Mouse (Mus musculus) forebrain, embryonic 15.5 days (tissue): Measurements from ENCODE around the gene Hpf1. TPM values are rescaled to one million over a fixed set of nuclear protein-coding genes. Genes with fewer than 3 reads are reported as not detected.

Experiments
- ATAC-seq: fragments of 200-750 bp; cut with Nextera tagmentation; replicated peaks from 2 replicates; pipeline ENCODE4 v1.8.0; 2017; ENCODE audit warnings: mild to moderate bottlenecking, moderate TSS enrichment, moderate library complexity
- H3K27ac ChIP-seq: fragments of 300-500 bp; sonication (generic); replicated peaks from 2 replicates; pipeline ENCODE4 v1.5.1; 2015; ENCODE audit warnings: mild to moderate bottlenecking, inconsistent platforms
- H3K27me3 ChIP-seq: fragments of 300-500 bp; sonication (generic); 2 replicates; pipeline ENCODE4 v1.6.1; 2015; ENCODE audit warnings: inconsistent platforms
- H3K36me3 ChIP-seq: fragments of 300-500 bp; sonication (generic); 2 replicates; pipeline ENCODE4 v1.6.1; 2015; ENCODE audit warnings: mild to moderate bottlenecking, inconsistent platforms
- H3K4me1 ChIP-seq: fragments of 300-500 bp; sonication (generic); 2 replicates; pipeline ENCODE4 v1.6.1; 2015; ENCODE audit warnings: inconsistent platforms
- H3K4me2 ChIP-seq: fragments of 300-500 bp; sonication (generic); replicated peaks from 2 replicates; pipeline ENCODE4 v1.6.1; 2015; ENCODE audit warnings: mild to moderate bottlenecking, inconsistent platforms
- H3K4me3 ChIP-seq: fragments of 300-500 bp; sonication (generic); 2 replicates; pipeline ENCODE4 v1.5.1; 2015; ENCODE audit warnings: mild to moderate bottlenecking, inconsistent platforms
- H3K9ac ChIP-seq: fragments of 300-500 bp; sonication (generic); replicated peaks from 2 replicates; pipeline ENCODE4 v1.6.1; 2015; ENCODE audit warnings: mild to moderate bottlenecking, inconsistent platforms
- H3K9me3 ChIP-seq: fragments of 300-500 bp; sonication (generic); 2 replicates; pipeline ENCODE4 v1.6.1; 2016; ENCODE audit warnings: inconsistent platforms
- WGBS: fragments of 180-500 bp; shearing (Covaris S2); methylation state at CpG from one replicate; pipeline ENCODE4 v1.1.7; 2015; ENCODE audit warnings: mixed read lengths; 5-methylcytosine and 5-hydroxymethylcytosine counted together
- polyA plus RNA-seq: library from polyadenylated mRNA; unstranded; fragments of >200 nt; fragmentation: Nextera tagmentation; extraction: Ambion mirVana; gene quantifications from 2 replicates; pipeline ENCODE4 v1.2.1, GENCODE M21; 2015

Hpf1 gene
- polyA plus RNA-seq, 1 experiment from 2014 or later = 105 TPM

GRCm38 (mm10) chr8:60919069-60919468, 28.9 kb downstream of the Hpf1 start:
- Histone ChIP-seq H3K27ac (no peak overlapping the region), H3K27me3 (no peaks in the 10 kb centered on the region), H3K36me3 (peaks cover 11% of the 10 kb centered on the region; the same call in 1 of the 2 replicates), H3K4me1 (no peaks in the 10 kb centered on the region), H3K4me3 (no peak overlapping the region), H3K9me3 (no peaks in the 10 kb centered on the region), H3K9ac (no peak overlapping the region), H3K4me2 (no peak overlapping the region)
- WGBS = 84% methylated on average over 3 of the region's 3 CpGs
- no peak for ATAC-seq

- Histone ChIP-seq H3K4me1 (no peaks in the 10 kb centered on the region), H3K9ac (no peak overlapping the region), H3K9me3 (no peaks in the 10 kb centered on the region), H3K4me2 (no peak overlapping the region), H3K27me3 (no peaks in the 10 kb centered on the region), H3K36me3 (peaks cover 11% of the 10 kb centered on the region; the same call in 1 of the 2 replicates), H3K4me3 (no peak overlapping the region), H3K27ac (no peak overlapping the region)
- 86% methylated on average over 4 of the region's 4 CpGs for WGBS
- ATAC-seq = no peak
These were observed 30.0 kb downstream of the Hpf1 start for GRCm38 (mm10) chr8:60920176-60920575.

GRCm38 (mm10) chr8:60933617-60934016, 43.4 kb downstream of the Hpf1 start:
- no peak for ATAC-seq

GRCm38 (mm10) chr8:60938717-60939424, 48.7 kb downstream of the Hpf1 start:
- Histone ChIP-seq H3K4me1 (no peaks in the 10 kb centered on the region), H3K4me2 (no peak overlapping the region), H3K27ac (no peak overlapping the region), H3K4me3 (no peak overlapping the region), H3K9ac (no peak overlapping the region), H3K36me3 (peaks cover 14% of the 10 kb centered on the region), H3K27me3 (no peaks in the 10 kb centered on the region), H3K9me3 (no peaks in the 10 kb centered on the region)
- no peak for ATAC-seq
- 17% methylated on average over 3 of the region's 3 CpGs for WGBS

More at GRCm38 (mm10) chr8:60933617-60934016, 43.4 kb downstream of the Hpf1 start:
- H3K4me2 ChIP-seq = no peak overlapping the region
- no peaks in the 10 kb centered on the region for H3K4me1 ChIP-seq
- no peak overlapping the region for H3K9ac ChIP-seq
- H3K9me3 ChIP-seq = no peaks in the 10 kb centered on the region
- H3K36me3 ChIP-seq = peaks cover 16% of the 10 kb centered on the region
- H3K4me3 ChIP-seq = no peak overlapping the region
- no peak overlapping the region for H3K27ac ChIP-seq
- no peaks in the 10 kb centered on the region for H3K27me3 ChIP-seq

GRCm38 (mm10) chr8:60942867-60943266, 52.6 kb downstream of the Hpf1 start:
- 97% methylated on average over 2 of the region's 2 CpGs for WGBS
- H3K4me1 ChIP-seq = no peaks in the 10 kb centered on the region
- H3K36me3 ChIP-seq = no peaks in the 10 kb centered on the region
- H3K9me3 ChIP-seq = no peaks in the 10 kb centered on the region
- no peak for ATAC-seq
- H3K4me3 ChIP-seq = no peak overlapping the region
- no peaks in the 10 kb centered on the region for H3K27me3 ChIP-seq
- no peak overlapping the region for H3K4me2 ChIP-seq
- H3K9ac ChIP-seq = no peak overlapping the region
- no peak overlapping the region for H3K27ac ChIP-seq

GRCm38 (mm10) chr8:60947503-60947902, 57.3 kb downstream of the Hpf1 start:
- Histone ChIP-seq H3K27ac (no peak overlapping the region), H3K36me3 (no peaks in the 10 kb centered on the region), H3K9ac (no peak overlapping the region), H3K9me3 (no peaks in the 10 kb centered on the region), H3K27me3 (no peaks in the 10 kb centered on the region), H3K4me1 (peaks cover 8% of the 10 kb centered on the region), H3K4me3 (no peak overlapping the region), H3K4me2 (no peak overlapping the region)
- no peak for ATAC-seq

GRCm38 (mm10) chr8:60949859-60950258, 59.6 kb downstream of the Hpf1 start:
- H3K36me3 ChIP-seq = no peaks in the 10 kb centered on the region
- no peak overlapping the region for H3K27ac ChIP-seq
- H3K4me2 ChIP-seq = no peak overlapping the region
- H3K27me3 ChIP-seq = no peaks in the 10 kb centered on the region
- WGBS = 56% methylated on average over 4 of the region's 4 CpGs
- ATAC-seq = no peak
- peaks cover 16% of the 10 kb centered on the region for H3K4me1 ChIP-seq
- no peak overlapping the region for H3K4me3 ChIP-seq
- no peak overlapping the region for H3K9ac ChIP-seq
- no peaks in the 10 kb centered on the region for H3K9me3 ChIP-seq

- ATAC-seq = no peak
- H3K36me3 ChIP-seq = no peaks in the 10 kb centered on the region
- peaks cover 18% of the 10 kb centered on the region for H3K4me1 ChIP-seq
- H3K4me2 ChIP-seq = no peak overlapping the region
- H3K4me3 ChIP-seq = no peak overlapping the region
- H3K9me3 ChIP-seq = no peaks in the 10 kb centered on the region
- no peak overlapping the region for H3K9ac ChIP-seq
- no peak overlapping the region for H3K27ac ChIP-seq
- H3K27me3 ChIP-seq = no peaks in the 10 kb centered on the region
- WGBS = 50% methylated on average over 4 of the region's 4 CpGs
These were observed 61.1 kb downstream of the Hpf1 start for GRCm38 (mm10) chr8:60951271-60951670.

- H3K27me3 ChIP-seq = no peaks in the 10 kb centered on the region
- H3K27ac ChIP-seq = no peak overlapping the region
- ATAC-seq = no peak
- 92% methylated on average over 1 of the region's 1 CpGs for WGBS
- H3K9ac ChIP-seq = no peak overlapping the region
- peaks cover 18% of the 10 kb centered on the region for H3K4me1 ChIP-seq
- H3K36me3 ChIP-seq = no peaks in the 10 kb centered on the region
- H3K9me3 ChIP-seq = no peaks in the 10 kb centered on the region
- H3K4me3 ChIP-seq = no peak overlapping the region
- H3K4me2 ChIP-seq = no peak overlapping the region
These were observed 61.5 kb downstream of the Hpf1 start for GRCm38 (mm10) chr8:60951757-60952156.

- 29% methylated on average over 5 of the region's 5 CpGs for WGBS
- H3K36me3 ChIP-seq = no peaks in the 10 kb centered on the region
- H3K4me2 ChIP-seq = peak overlapping the region; percentile 22
- H3K27ac ChIP-seq = no peak overlapping the region
- no peaks in the 10 kb centered on the region for H3K27me3 ChIP-seq
- peaks cover 18% of the 10 kb centered on the region for H3K4me1 ChIP-seq
- H3K4me3 ChIP-seq = no peak overlapping the region
- H3K9me3 ChIP-seq = no peaks in the 10 kb centered on the region
- H3K9ac ChIP-seq = no peak overlapping the region
- ATAC-seq = no peak
These were observed 62.6 kb downstream of the Hpf1 start for GRCm38 (mm10) chr8:60952803-60953202.

GRCm38 (mm10) chr8:60954281-60955014, 64.2 kb downstream of the Hpf1 start:
- H3K4me2 ChIP-seq = peak overlapping the region; percentile 63
- peaks cover 18% of the 10 kb centered on the region for H3K4me1 ChIP-seq
- peak overlapping the region; percentile 90 for H3K27ac ChIP-seq
- under 1% methylated on average over 15 of the region's 15 CpGs for WGBS
- ATAC-seq = peak; percentile 99
- H3K27me3 ChIP-seq = no peaks in the 10 kb centered on the region
- H3K36me3 ChIP-seq = no peaks in the 10 kb centered on the region
- H3K4me3 ChIP-seq = peak overlapping the region; percentile 49
- H3K9ac ChIP-seq = peak overlapping the region; percentile 57
- no peaks in the 10 kb centered on the region for H3K9me3 ChIP-seq

- no peak overlapping the region for H3K27ac ChIP-seq
- no peak for ATAC-seq
- H3K9ac ChIP-seq = no peak overlapping the region
- no peaks in the 10 kb centered on the region for H3K36me3 ChIP-seq
- H3K4me3 ChIP-seq = no peak overlapping the region
- WGBS = 96% methylated on average over 7 of the region's 7 CpGs
- no peak overlapping the region for H3K4me2 ChIP-seq
- no peaks in the 10 kb centered on the region for H3K9me3 ChIP-seq
- peaks cover 14% of the 10 kb centered on the region for H3K4me1 ChIP-seq
- H3K27me3 ChIP-seq = no peaks in the 10 kb centered on the region
These were observed 66.6 kb downstream of the Hpf1 start for GRCm38 (mm10) chr8:60956847-60957246.
